Mouse (Mus musculus) brain, embryonic 14.5 days (tissue): Measurements from ENCODE around the gene Rbm7. TPM values are rescaled to one million over a fixed set of nuclear protein-coding genes. Genes with fewer than 3 reads are reported as not detected.
"Not testable (repeated sequence)": the region's sequence is repeated elsewhere in the genome, so short reads cannot be mapped to it uniquely, and the experiment has no call there.

Source experiments
- DNase-seq: peaks from one replicate; pipeline ENCODE4 v3.0.0-alpha.2; 2011; ENCODE audit warnings: low read depth
- CTCF ChIP-seq: fragments of 200-500 bp; IDR thresholded peaks from 2 replicates; pipeline ENCODE4 v1.5.1; 2012; ENCODE audit warnings: inconsistent platforms, mild to moderate bottlenecking, moderate library complexity, borderline replicate concordance; ENCODE audit not compliant: insufficient read depth, insufficient read length; ENCODE audit errors: extremely low read depth
- POLR2A ChIP-seq: fragments of 200-500 bp; IDR thresholded peaks from 2 replicates; pipeline ENCODE4 v1.6.1; 2012; ENCODE audit warnings: mild to moderate bottlenecking, inconsistent platforms, borderline replicate concordance; ENCODE audit not compliant: poor library complexity, insufficient read depth, insufficient read length, severe bottlenecking; ENCODE audit errors: extremely low read depth
- polyA plus RNA-seq: library from polyadenylated mRNA; depleted of rRNA; stranded (reverse); fragments of >200 nt; gene quantifications from 2 replicates; pipeline ENCODE4 v1.2.3, GENCODE M21; 2012; rRNA removed

Gene Rbm7
- polyA plus RNA-seq = 38.6 and 43.9 TPM in 2 replicates

GRCm38 (mm10) chr9:48494817-48495547, at the start of gene Rbm7, which contains the start of gene Gm5617:
TSS of gene Rbm7 (minus strand) at chr9:48495299.
TSS of gene Gm5617 (plus strand) at chr9:48495442.
- peak; percentile 99 for DNase-seq
- TF ChIP-seq CTCF (no peak), POLR2A (peak; percentile 69; the same call in 1 of the 2 replicates)

GRCm38 (mm10) chr9:48538688-48539087, 43.6 kb upstream of the Rbm7 start:
- peak; percentile 84 for DNase-seq
- TF ChIP-seq POLR2A = no peak
- no peak for TF ChIP-seq CTCF

GRCm38 (mm10) chr9:48538044-48538645, 43.0 kb upstream of the Rbm7 start:
- no peak for TF ChIP-seq POLR2A
- TF ChIP-seq CTCF = no peak

GRCm38 (mm10) chr9:48537616-48538015, 42.5 kb upstream of the Rbm7 start:
- peak; percentile 53 for DNase-seq

More at GRCm38 (mm10) chr9:48538044-48538645, 43.0 kb upstream of the Rbm7 start:
- DNase-seq = peak; percentile 66

GRCm38 (mm10) chr9:48536414-48536813, 41.3 kb upstream of the Rbm7 start:
- TF ChIP-seq CTCF (no peak), POLR2A (no peak)

GRCm38 (mm10) chr9:48532730-48533129, 37.6 kb upstream of the Rbm7 start:
- TF ChIP-seq POLR2A = no peak
- no peak for TF ChIP-seq CTCF
- no peak for DNase-seq

More at GRCm38 (mm10) chr9:48536414-48536813, 41.3 kb upstream of the Rbm7 start:
- no peak for DNase-seq

- DNase-seq = no peak
- TF ChIP-seq CTCF = no peak
- no peak for TF ChIP-seq POLR2A
These were observed 37.1 kb upstream of the Rbm7 start for GRCm38 (mm10) chr9:48532203-48532602.

GRCm38 (mm10) chr9:48531294-48531693, 36.2 kb upstream of the Rbm7 start:
- TF ChIP-seq CTCF (no peak), POLR2A (no peak)
- DNase-seq = no peak

GRCm38 (mm10) chr9:48526520-48526919, 31.4 kb upstream of the Rbm7 start:
- DNase-seq = no peak
- TF ChIP-seq POLR2A (no peak), CTCF (no peak)

- no peak for DNase-seq
These were observed 30.5 kb upstream of the Rbm7 start for GRCm38 (mm10) chr9:48525566-48525965.

GRCm38 (mm10) chr9:48520405-48520804, 25.3 kb upstream of the Rbm7 start:
- not testable (repeated sequence) for DNase-seq

More at GRCm38 (mm10) chr9:48525566-48525965, 30.5 kb upstream of the Rbm7 start:
- TF ChIP-seq CTCF (no peak), POLR2A (no peak)

- peak; percentile 91 for DNase-seq
- TF ChIP-seq POLR2A (0 out of 2 replicates have a peak, but pooled peaks have one; percentile 11), CTCF (no peak)
These were observed 22.5 kb upstream of the Rbm7 start for GRCm38 (mm10) chr9:48517372-48518130.
